Mouse (Mus musculus): ENCODE measurements at regions not wholly inside any gene's neighbourhood (a gene's known extent, or its start where the extent isn't known, plus 50 kb on each side); places are given as distances from the start of the nearest gene placed in this dataset.

DNA sequence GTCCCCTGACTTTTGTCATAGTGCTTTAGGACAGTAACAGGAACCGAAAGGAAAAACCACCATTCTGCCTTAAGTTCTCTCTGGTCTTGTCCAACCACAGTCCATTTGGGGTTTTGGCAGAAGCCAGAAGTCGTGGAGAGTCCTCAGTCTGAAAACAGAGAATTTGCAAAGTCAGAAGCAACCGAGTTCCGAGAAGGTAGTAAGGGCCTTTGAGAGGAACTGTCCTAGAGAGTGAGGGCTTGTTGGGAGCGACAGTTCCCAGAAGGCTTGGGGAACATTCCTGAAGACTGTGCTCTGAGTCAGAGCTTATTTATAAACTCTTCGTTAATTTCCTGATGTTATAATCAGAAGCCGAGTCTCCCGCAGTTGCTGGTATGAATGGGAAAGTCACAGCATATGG is 298.3 kb upstream of the Tbc1d5 start:
- no peak for TF ChIP-seq CTCF (IDR thresholded peaks at IDR 0.05; ENCODE audit: low read depth, low read length)
- TF ChIP-seq POLR2A (IDR thresholded peaks at IDR 0.05; ENCODE audit: borderline replicate concordance, low read depth, low read length), result no peak

Data from bone marrow macrophage, adult 2 months (primary cell).